Mouse (Mus musculus): Measurements from ENCODE around the gene Slc37a1.
"Not testable (repeated sequence)": the region's sequence is repeated elsewhere in the genome, so short reads cannot be mapped to it uniquely, and the experiment has no call there.

The Slc37a1 gene

DNA sequence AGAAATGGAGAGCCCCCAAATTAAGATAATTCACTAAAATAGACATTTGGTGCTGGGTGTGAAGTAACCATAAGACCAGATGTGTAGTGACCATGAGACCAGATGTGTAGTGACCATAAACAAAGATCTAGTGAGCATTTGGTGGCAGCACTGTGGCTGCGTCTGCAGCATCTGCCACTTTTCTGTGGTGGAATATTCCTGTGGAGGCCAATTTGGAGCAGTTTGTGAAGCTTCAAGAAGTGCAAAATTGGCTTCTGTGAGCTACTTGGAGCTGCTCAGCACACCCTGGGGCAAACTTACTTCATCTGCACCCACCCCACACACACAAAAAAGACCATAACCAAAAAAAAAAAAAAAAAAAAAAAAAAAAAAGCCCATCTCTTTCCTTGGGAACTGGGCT is 18.6 kb upstream of the Slc37a1 start:
- DNase-seq (ENCODE audit: extremely low spot score) = no peak

DNA sequence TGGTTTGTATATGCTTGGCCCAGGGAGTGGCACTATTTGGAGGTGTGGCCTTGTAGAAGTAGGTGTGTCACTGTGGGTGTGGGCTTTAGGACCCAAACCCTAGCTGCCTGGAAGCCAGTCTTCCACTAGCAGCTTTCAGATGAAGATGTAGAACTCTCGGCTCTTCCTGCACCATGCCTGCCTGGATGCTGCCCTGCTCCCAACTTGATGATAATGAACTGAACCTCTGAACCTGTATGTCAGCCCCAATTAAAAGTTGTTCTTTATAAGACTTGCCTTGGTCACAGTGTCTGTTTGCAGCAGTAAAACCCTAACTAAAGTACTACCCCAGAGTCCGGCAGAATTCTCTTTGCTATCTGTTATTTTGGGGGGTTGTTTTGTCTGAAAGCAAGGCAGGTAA is 16.8 kb upstream of the Slc37a1 start:
- no peak for DNase-seq (ENCODE audit: extremely low spot score)

DNA sequence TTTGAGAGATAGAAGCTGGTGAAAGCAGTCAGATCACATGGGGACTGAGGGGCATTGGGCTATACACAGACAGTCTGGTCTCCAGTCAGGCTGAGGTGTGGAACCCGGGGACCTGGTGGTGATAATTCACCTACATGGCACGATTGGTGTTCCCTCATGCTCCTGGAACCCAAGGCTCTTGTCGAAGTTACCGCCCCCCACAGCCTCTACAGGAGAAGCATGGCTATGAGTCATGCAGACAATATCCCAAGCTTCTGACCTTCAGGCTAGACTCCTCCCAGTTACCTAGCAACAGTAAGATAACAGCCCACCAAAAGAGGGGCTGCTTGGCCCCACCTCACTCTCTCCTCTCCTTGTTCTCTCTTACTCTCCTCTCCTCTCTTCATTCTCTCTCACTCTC is 16.3 kb upstream of the Slc37a1 start:
- no peak for DNase-seq (ENCODE audit: extremely low spot score)

DNA sequence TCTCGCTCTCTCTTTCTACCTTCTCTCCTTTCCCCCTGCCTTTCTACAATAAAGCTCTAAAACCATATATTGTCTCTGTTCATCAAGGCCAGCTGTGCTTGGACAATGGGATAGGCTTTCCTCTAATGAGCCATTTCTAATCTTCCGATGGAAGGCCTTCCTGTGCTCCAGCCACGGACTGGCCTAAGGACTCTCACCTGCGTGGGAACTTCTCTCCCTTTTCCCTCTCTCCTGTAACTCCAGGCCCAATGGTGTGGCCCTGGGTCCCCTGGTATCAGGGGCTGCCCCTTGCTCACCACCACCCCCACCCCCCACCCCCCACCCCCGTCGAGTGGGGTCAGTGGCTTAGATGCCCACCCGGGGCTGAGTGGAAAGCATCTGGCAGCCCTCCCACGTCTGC is 15.9 kb upstream of the Slc37a1 start:
- DNase-seq (ENCODE audit: extremely low spot score) = not testable (repeated sequence)

DNA sequence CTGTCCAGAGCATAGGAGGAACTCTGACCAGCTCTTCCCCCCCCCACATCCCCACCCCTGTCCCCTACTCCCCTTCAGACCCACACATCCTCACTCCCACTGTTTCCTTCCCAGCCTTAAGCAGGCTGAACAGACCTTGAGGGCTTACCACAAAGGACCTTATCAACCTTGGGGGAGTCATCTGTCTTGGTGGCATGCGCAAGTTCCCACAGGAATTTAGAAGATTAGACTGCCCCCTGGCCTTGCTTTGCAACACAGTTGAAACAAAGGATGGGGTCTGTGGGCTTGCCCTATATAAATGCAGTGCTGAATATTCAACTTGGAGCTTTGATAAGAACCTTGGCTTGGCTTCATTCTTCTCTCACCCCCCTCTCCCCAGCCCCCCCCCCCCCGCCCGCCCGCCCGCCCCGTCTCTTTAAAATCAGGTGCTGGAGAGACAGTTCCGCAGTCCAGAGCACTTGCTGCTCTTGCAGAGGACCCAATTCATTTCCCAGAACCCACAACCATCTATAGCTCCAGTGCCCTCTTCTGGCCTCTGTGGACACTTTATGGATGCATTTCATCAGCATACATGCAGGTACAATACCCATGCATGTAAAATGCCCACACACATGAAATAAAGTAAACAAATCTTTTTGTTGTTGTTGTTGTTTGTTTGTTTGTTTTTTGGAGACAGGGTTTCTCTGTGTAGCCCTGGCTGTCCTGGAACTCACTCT is 15.3 kb upstream of the Slc37a1 start:
- DNase-seq (ENCODE audit: extremely low spot score) = no peak

DNA sequence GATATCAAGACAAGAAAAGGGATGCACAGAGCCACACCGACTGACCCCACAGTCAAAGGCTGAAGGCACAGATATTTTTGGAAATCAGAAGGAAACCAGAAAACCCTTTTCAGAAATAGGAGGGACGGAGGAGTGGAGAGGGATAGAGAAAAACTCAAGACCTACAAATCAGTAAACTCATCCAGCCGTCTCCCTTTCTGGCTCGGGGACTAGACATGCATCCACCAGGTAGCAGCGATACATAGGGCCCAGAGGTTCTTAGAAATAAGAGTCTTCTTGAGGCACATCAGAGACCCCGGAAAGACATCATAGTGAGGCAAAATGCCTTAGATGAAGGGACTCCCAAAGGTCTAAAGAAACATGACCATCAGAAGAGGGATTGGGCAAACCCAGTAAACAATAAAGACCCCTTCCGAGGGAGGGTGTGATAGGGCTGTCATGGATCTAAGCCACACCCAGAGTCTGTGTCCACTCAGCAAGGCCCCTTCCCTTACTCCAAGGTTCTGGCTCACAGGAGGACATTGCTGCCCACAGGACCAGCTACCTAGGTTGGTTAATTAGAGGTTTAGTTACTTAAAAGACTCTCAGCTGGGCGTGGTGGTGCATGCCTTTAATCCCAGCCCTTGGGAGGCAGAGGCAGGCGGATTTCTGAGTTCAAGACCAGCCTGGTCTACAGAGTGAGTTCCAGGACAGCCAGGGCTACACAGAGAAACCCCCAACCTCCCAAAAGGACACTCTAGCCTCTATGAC is 14.0 kb upstream of the Slc37a1 start:
- DNase-seq (ENCODE audit: extremely low spot score) = no peak

DNA sequence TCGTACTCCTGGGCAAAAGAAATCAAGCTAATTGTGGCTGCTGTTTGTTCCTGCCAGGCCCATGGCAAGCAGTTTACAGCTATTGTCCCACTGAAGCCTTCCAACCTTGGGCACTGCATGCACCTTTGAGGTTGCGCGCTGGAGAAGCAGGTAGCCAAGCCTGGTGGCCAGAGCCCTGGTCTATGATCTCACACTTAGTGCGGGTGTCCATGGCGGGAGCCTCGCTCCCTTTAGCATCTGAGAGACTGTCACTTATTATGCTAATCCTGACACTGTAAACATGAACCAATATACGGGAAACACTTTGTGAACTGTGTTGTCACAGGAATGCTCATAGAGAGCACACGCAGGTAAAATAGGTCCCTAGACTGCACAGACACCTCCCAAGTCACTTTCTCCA is 13.0 kb upstream of the Slc37a1 start:
- DNase-seq (ENCODE audit: extremely low spot score) = no peak

DNA sequence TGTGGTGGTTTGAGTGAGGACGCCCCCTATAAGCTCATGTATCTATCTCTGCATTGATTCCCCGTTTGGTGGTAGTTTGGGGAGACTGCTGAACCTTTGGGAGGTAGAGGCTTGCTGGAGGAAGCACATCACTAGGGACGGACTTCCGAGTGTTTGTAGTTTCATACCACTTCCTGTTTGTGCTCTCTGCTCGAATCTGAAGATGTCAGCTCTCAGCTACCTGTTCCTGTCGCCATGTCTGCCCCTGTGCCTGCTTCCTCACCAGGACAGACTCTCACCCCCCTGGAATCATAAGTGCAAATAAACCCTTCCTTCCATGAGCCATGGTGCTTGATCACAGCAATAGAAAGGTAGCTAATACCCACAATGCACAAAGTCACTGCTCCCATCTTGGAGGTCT is 11.4 kb upstream of the Slc37a1 start:
- no peak for DNase-seq (ENCODE audit: extremely low spot score)

DNA sequence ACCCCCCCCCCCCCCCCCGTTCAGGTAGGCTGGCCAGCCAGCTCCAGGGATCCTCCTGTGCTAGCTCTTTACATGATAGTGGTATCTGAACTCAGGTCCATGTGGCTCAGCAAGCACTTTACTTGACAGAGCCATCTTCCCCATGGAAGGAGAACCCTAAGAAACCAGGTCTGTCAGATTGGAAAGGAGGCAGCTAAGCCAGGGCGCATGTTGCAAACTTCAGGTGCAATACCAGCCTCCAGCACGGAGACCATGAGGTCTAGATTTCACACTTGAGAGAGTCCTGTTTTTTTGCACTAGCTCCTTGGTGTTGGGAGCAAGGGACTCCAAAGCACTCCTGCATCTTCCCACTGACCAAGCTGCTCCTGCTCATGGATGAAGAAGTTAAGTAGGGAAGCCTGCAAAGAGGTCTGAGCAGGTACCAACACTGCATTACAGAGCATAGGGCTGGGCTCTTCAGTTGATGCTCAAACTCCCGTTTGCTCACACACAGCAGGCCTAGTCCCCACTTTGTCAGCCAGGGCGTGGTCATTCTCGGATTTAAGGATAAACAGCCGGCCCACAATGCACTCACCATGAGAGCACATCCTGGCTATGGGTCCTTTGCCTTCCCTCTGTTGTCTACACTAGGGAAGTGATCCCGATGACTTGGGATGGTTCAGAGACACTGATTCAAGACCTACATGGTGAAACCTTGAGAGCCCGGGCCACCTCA is 10.2 kb upstream of the Slc37a1 start:
- DNase-seq (ENCODE audit: extremely low spot score) = no peak

DNA sequence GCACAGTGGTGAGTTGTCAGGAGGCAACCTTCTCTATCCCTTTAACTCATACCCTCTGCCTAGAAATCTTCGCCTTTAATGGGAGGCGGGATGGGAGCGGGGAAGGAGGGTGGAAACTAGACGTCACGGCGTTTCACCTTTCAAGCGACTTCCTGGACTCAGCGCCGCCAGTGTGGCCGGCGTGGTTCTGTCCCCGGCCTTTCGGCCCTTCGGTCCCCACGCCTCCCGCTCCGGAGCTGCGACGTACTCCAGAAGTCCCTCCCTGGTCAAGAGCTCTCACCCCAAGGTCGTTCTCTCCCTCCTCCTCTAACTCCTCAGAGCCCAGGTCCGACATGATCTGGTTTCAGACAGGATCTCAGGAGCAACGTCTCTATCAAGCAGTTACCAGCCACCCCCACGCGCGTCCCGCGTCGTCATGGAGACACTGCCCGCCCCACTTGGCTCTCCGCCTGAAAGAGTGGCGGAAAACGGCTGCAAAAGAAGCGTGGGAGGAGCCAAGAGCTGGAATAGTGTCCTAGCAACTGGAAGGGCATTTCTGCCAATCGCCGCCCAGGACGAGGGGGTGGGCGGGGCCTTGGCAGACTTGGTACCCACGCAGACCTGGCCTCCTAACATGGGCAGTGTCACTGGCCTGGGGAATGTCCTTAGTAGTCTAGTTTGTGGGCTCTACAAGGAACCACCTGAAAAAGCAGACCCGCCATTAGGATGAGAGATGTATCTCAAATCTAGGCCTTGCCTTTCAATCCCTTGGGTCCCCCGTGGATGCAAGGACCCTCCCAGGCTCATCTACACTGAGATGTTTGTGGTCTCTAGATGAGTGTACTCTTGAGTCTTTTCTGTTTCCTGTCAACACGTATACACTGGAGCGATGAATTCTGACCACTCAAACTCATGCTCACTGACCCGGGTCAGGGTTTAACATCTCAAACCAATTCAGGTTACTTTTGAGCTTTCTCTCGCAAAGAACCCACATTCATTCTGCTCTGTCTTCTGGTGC is 9.4 kb upstream of the Slc37a1 start, which contains the start of gene Rsph1:
Rsph1 (minus strand) TSS at position 462 of the 997 bp plus-strand sequence.
- DNase-seq (ENCODE audit: extremely low spot score) = peak; percentile 82

DNA sequence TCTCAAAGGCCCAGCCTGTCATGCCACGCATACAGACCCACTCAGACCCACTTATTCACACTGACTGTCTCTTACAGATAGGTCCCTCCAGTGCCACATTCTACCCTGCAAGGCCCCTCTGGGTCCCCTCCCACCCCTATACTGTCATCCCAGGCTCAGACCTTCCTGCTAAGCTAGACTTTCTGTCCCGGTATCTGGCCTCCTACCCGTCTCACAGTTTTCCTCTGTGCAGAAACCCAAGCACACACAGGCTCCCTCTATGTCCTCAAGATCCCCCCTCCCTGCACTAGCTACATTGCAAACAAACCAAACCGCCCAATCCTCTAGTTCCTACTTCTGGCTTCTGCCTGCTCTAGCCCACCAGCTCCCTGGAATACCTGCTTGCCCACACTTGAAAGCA is 8.7 kb upstream of the Slc37a1 start:
- DNase-seq (ENCODE audit: extremely low spot score) = no peak

DNA sequence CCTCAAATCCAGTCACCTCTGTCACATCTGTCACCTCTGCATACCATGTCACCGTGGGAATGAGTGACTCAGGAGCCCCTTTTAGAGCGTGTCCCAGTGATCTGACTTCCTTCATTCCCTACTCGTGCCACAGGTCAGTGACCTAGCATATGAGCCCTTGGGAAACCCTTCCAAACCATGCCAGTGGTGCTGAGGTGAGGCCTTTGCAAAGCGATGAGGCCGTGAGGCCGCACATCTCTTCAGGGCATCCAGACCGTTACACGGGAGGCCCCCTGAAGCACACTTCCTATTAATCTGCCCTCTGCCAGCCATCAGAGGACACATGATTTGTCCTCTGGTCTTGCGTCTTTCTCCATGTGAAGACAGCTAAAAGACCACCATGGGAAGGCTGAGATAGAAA is 7.1 kb upstream of the Slc37a1 start:
- DNase-seq (ENCODE audit: extremely low spot score) = no peak

DNA sequence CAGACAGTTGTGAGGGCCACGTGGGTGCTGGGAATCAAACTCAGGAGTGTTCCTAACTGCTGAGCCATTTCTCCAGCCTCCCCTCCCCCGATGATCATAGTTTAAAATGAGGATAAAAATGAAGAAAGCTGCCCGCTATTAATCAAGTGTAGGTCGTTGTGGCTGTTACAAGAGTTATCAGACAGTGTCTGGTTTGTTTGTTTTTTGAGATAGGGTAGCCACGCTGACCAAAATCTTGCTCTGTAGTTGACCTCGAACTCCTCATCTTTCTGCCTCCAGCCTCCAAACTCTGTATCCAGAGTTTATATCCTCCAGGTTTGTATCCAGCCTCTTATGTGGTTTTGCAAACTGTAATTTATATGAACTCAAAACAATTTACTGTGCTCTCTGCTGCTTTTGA is 6.3 kb upstream of the Slc37a1 start:
- DNase-seq (ENCODE audit: extremely low spot score) = no peak

DNA sequence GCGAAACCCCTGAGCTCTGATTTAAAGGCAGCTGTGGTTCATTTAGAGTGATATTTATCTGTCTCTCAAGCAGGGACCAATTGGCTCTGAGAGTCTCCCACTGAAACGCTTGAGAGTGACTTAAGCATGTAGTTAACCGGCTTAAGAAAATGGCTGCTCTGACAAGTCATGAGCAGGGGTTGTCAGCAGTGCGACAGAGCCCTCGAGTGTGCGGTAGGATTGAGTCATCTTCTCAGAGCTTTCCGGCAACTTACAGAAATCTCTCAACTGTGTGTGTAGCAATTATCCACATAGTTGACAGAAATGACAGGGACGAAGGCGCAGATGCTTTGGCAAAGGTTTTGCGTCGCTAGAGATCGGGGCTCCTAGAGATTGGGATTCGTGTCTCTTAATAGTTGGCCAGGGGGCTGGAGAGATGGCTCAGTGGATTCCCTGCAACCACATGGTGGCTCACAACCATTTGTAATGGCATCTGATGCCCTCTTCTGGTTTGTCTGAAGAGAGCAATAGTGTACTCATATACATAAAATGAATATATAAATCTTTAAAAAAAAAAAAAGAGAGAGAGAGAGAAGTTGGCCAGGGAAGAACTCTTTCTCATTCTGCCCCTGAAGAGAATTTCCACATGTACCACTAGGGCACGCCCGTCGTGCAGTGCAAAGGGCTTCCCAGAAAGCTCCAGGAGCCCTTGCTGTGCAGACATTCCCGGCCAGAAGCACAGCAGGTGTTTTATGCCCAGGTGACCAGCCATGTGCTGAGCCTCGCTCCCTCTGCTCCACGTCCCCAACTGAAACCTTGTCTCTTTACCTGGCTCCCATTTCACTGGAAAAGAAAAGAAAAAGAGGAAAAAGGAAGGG is 4.5 kb upstream of the Slc37a1 start:
- DNase-seq (ENCODE audit: extremely low spot score) = no peak

DNA sequence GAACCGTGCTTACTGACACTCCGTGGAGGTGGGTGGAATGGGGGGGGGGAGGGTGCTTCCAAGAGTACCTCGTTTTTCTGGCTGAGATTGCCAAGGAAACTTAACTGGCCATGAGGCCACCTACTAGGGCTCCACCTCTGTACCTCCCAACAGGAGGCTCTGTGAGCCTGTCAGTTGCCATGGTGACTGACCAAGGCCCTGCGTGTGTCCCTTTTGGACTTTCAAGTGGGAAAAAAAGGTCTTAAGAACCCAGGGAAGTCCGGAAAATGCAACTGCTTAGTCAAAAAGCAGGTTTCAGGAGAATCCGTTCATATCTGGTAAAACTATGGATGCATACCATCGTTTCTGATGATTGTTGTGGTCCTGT is 3.9 kb upstream of the Slc37a1 start:
- DNase-seq (ENCODE audit: extremely low spot score) = no peak

DNA sequence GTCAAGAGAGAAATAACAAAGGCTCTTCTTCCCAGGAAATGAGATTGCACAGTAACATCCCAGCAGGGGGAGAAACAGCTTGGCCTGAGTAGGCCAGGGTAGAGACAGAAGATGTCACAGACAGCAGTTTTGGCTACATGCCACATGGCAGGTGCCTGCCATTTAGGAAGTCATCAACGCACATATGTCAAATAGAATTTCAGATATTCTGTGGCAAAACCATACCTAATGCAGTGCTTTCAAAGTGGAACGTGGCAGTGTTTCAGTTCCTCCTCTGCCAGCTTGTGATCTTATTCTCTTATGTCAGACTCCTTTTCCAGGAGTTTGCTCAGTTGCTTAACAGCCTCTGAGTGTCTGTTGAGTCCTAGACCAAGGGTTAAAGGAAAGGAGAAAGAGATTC is 725 bp upstream of the Slc37a1 start:
- no peak for DNase-seq (ENCODE audit: extremely low spot score)

DNA sequence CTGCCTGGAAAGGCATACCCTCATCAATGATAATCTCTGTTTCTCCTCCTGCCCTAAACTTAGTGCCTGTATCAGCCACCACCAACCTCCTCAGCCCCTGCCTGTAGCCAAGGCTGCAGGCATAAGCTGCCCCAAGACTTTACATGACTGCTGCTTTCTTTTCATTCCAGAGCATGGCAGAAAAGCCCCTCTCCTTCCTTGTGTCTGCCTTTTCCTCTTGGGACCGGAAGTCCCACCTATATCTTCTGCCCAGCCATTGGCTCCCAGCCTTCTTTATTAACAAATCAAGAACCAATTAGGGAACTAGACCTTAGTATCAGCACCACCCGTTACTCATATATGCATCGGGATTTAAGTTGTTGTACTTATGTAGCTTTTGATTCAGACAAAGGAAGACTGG is 624 bp downstream of the Slc37a1 start:
- DNase-seq (ENCODE audit: extremely low spot score) = no peak

DNA sequence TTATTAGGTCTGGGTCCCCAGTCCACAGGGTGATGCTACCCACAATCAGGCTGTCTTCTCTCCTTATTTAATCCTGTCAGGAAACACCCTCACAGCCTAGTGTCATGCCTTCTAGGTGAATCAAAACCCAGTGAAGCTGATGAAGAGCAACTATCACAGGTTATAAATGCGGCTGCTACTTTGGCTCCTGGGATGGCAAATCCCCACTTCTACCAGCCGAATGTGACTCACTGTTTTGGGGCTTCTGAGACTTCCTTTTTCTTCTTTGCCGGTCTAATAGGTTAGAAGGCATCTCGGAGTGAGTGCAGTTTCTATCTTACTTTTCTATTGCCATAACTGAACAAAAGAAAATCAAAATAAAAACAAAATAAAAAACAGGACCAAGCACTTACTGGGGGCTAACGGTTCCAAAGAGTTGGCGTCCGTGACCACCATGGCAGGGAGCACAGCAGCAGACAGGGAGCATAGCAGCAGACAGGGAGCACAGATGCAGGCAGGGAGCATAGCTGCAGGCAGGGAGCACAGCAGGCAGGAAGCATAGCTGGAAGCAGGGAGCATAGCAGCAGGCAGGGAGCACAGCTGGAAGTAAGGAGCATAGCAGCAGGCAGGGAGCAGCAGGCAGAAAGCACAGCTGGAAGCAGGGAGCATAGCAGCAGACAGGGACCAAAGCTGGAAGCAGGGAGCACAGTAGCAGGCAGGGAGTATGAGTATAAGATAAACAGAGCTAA is 2.6 kb downstream of the Slc37a1 start:
- no peak for DNase-seq (ENCODE audit: extremely low spot score)

DNA sequence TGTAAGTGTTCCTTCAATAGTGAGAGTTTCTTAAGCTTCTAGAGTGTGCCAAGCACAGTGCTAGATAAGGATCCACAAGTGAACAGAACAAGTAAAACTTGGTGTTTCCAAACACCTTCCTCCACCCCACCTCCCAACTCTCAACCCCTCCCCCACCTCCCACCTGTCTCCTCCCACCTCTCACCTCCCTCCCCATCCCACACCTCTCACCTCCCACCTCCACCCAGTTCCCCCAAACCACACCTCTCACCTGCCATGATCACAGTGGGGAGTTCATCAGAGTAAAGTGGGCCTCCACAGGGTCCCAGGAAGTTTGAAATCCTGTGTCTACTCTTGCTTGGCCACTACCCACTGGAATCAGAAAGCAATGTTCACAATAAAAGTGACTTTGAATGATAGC is 3.7 kb downstream of the Slc37a1 start:
- no peak for DNase-seq (ENCODE audit: extremely low spot score)

DNA sequence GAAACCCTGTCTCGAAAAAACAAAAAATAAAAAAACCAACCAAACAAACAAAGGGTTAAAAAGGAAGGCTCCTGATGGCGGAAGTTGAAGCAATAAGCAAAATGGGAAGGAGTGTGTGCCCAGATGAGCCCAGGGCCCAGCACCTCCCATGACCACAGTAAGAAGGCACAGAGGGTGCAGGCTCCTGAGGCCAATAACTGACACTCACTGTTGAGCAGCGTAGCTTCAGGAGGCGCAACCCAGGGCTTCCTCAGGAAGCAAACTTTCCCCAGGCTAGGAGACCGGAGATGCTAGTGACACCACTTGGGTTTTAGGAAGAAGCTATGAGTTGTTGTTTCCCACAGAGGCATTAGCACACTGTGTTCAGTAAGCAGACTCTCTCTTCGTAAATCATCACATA is 4.3 kb downstream of the Slc37a1 start:
- DNase-seq (ENCODE audit: extremely low spot score) = no peak
